Mouse (Mus musculus): ENCODE measurements around the gene Sh3rf1. TPM values are rescaled to one million over a fixed set of nuclear protein-coding genes. Genes with fewer than 3 reads are reported as not detected.

Gene Sh3rf1
- polyA plus RNA-seq, 1 experiment: 18.3 TPM

DNA sequence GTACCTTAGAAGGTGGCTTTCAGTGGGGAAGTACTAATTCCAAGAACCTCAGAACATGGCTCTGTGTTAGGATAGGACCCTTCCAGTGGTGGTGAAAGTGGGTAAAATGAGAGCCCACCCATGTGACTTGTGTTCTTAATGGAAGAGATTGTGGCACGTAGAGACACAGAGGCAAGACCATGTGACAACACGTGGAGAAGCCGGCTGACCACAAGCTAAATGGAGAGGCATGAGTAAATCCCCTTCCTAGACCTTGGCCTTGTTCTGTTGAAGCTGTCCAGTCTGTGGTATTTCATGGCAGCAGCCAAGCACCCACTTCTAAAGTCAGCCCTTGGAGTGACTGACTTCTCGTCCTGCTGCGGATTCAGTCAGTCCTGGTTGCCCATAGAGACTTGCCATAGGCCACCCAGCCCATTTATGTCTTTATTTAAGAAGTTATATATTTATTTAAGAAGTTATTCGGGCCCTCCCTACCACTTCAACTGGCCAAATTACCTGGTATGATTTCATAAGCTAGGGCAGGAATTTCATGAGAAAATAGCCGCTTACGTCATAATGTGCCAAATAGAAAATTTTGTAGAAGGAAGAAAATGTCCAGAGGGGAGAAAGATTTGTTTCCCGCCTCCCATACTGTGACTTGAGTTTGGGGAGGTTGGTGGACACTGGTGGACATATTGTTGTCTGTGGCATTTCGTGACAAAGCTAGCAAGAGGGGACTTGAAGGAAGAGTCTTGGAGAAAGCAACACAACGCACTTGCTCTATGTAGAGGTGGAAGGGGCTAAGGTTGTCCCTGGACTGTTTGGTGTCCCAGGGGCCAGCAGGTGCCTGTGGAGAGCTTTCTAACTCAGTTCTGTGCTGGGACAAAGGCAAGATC lies 7.4 kb downstream of the Sh3rf1 start:
- Histone ChIP-seq H3K27me3 (ENCODE audit: control insufficient read depth, insufficient read depth, low read length) (no peaks in the 10 kb centered on the region), H3K27ac (ENCODE audit: insufficient read depth, low read depth, low read length) (no peak overlapping the region), H3K4me3 (ENCODE audit: low read depth, low read length) (no peak overlapping the region), H3K4me1 (ENCODE audit: control insufficient read depth, insufficient read depth, insufficient read length, low read length) (peaks cover 33% of the 10 kb centered on the region; the same call in 1 of the 2 replicates), H3K36me3 (ENCODE audit: control insufficient read depth, insufficient read depth, low read length) (peaks cover 7% of the 10 kb centered on the region; the same call in 1 of the 2 replicates)
- TF ChIP-seq POLR2A (IDR thresholded peaks at IDR 0.05; ENCODE audit: low read depth, low read length) (no peak), CTCF (IDR thresholded peaks at IDR 0.05; ENCODE audit: extremely low read depth, insufficient read length, insufficient replicate concordance, low read depth, low read length) (no peak)
- WGBS: 88% methylated on average over 11 of the region's 11 CpGs

DNA sequence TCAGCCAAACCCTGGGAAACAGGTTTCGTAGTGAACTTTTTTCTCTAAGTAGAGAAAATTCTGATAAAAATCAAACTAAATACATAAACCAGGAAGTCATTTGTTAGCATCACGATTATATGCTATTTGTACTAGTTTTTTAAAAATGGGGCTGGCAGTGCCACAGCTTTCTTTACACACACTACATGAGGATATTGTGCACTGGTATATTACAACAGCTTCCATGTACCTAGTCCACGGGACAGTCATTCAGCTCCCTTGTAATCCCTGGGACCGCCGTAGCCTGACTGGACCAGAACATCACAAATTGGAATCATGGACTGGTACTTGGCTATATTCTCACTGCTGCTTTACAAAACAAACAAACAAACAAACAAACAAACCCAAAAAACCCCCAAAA lies 11.8 kb downstream of the Sh3rf1 start:
- peak overlapping the region; percentile 73; the same call in 1 of the 2 replicates for H3K27ac ChIP-seq (ENCODE audit: insufficient read depth, low read depth, low read length)

DNA sequence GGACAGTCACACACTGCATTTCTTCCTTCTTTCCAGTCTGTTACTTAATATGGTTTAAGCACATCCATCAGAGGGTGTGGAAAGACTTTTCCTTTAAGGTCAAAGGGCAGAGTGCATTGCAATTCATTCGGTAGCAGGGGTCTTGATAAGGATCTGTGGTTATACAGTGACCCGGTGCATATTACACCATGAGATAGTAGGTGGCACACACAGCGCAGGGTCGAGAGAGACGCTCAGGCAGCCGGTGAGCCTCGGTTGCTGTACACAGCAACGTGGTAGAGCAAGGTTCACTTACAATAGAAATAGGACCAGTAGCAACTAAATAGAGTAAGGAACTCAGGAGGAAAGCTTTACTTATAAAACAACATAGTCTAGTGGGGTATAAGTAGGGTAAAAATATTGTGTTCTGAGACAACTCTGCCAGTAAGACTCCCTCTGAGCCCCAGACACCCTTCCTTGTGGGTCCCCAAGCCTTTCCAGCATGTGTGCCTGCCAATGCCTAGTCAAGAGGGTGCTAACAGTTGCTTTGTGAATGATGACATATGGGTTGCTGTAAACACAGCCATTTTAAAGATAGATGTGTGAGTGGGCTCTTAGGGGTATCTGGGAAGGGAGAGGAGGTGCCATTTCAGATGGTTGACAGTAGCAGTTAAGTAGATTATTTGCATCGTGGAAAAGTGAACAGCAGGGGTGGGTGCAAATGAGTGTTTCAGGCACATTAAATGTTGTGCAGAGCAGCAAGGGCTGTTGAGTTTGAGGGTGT lies 13.0 kb downstream of the Sh3rf1 start:
- H3K4me3 ChIP-seq (ENCODE audit: low read depth, low read length): no peak overlapping the region
- no peaks in the 10 kb centered on the region; the same call in 1 of the 2 replicates for H3K36me3 ChIP-seq (ENCODE audit: control insufficient read depth, insufficient read depth, low read length)
- H3K27me3 ChIP-seq (ENCODE audit: control insufficient read depth, insufficient read depth, low read length): no peaks in the 10 kb centered on the region
- H3K4me1 ChIP-seq (ENCODE audit: control insufficient read depth, insufficient read depth, insufficient read length, low read length): peaks cover 31% of the 10 kb centered on the region; the same call in 1 of the 2 replicates
- TF ChIP-seq CTCF (IDR thresholded peaks at IDR 0.05; ENCODE audit: extremely low read depth, insufficient read length, insufficient replicate concordance, low read depth, low read length) (no peak), POLR2A (IDR thresholded peaks at IDR 0.05; ENCODE audit: low read depth, low read length) (no peak)
- 22% methylated on average over 9 of the region's 9 CpGs for WGBS
- peak overlapping the region; percentile 73 for H3K27ac ChIP-seq (ENCODE audit: insufficient read depth, low read depth, low read length)

More for the DNA sequence above, 11.8 kb downstream of the Sh3rf1 start:
- TF ChIP-seq POLR2A (IDR thresholded peaks at IDR 0.05; ENCODE audit: low read depth, low read length) (no peak), CTCF (IDR thresholded peaks at IDR 0.05; ENCODE audit: extremely low read depth, insufficient read length, insufficient replicate concordance, low read depth, low read length) (no peak)
- WGBS: 44% methylated on average over 5 of the region's 5 CpGs
- Histone ChIP-seq H3K4me1 (ENCODE audit: control insufficient read depth, insufficient read depth, insufficient read length, low read length) (peaks cover 31% of the 10 kb centered on the region; the same call in 1 of the 2 replicates), H3K27me3 (ENCODE audit: control insufficient read depth, insufficient read depth, low read length) (no peaks in the 10 kb centered on the region), H3K4me3 (ENCODE audit: low read depth, low read length) (no peak overlapping the region), H3K36me3 (ENCODE audit: control insufficient read depth, insufficient read depth, low read length) (peaks cover 2% of the 10 kb centered on the region; the same call in 1 of the 2 replicates)

DNA sequence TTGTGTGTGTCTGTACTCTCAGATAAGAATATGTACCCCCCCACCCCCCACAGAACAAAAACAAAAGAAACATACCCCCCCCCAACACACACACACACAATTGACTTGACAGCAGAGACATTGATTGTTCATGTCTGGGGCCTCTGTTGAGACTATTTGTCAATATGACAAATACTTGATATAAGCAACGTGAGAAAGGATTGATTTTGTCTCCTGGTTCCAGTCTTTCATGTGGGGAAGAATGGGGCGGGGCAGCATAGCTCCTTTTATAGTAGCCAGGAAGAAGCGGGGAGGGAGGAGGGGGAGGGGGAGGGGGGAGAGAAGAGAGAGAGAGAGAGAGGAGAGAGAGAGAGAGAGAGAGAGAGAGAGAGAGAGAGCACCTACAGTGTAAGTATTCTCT lies 15.9 kb downstream of the Sh3rf1 start:
- peaks cover 17% of the 10 kb centered on the region; the same call in 1 of the 2 replicates for H3K4me1 ChIP-seq (ENCODE audit: control insufficient read depth, insufficient read depth, insufficient read length, low read length)
- no peak overlapping the region for H3K4me3 ChIP-seq (ENCODE audit: low read depth, low read length)
- no peak for TF ChIP-seq CTCF (IDR thresholded peaks at IDR 0.05; ENCODE audit: extremely low read depth, insufficient read length, insufficient replicate concordance, low read depth, low read length)
- no peak for TF ChIP-seq POLR2A (IDR thresholded peaks at IDR 0.05; ENCODE audit: low read depth, low read length)
- no peak overlapping the region for H3K27ac ChIP-seq (ENCODE audit: insufficient read depth, low read depth, low read length)
- no peaks in the 10 kb centered on the region; the same call in 1 of the 2 replicates for H3K36me3 ChIP-seq (ENCODE audit: control insufficient read depth, insufficient read depth, low read length)
- WGBS: 42% methylated on average over 3 of the region's 3 CpGs
- H3K27me3 ChIP-seq (ENCODE audit: control insufficient read depth, insufficient read depth, low read length): no peaks in the 10 kb centered on the region

DNA sequence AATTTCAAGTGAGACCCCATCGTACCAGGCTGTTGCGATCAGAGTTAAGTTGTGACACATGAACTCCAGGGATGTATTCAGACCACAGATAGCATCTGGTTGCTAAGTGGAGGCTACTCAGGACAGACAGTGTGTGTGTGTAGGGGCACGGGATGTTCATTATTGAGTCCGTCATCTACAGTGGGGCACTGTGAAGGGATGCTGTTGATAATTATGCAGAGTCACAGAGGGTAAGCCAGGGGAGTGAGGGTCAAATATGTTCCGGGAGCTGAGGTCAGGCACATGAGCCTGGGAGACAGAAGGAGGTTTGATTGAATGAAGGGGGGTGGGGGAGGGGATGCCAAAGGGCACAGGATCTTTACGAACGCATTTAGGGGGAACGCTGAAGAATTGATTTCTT lies 17.6 kb downstream of the Sh3rf1 start:
- Histone ChIP-seq H3K4me1 (ENCODE audit: control insufficient read depth, insufficient read depth, insufficient read length, low read length) (peaks cover 8% of the 10 kb centered on the region; the same call in 1 of the 2 replicates), H3K4me3 (ENCODE audit: low read depth, low read length) (no peak overlapping the region), H3K27me3 (ENCODE audit: control insufficient read depth, insufficient read depth, low read length) (no peaks in the 10 kb centered on the region), H3K36me3 (ENCODE audit: control insufficient read depth, insufficient read depth, low read length) (no peaks in the 10 kb centered on the region; the same call in 1 of the 2 replicates), H3K27ac (ENCODE audit: insufficient read depth, low read depth, low read length) (no peak overlapping the region)
- TF ChIP-seq CTCF (IDR thresholded peaks at IDR 0.05; ENCODE audit: extremely low read depth, insufficient read length, insufficient replicate concordance, low read depth, low read length): no peak
- no peak for TF ChIP-seq POLR2A (IDR thresholded peaks at IDR 0.05; ENCODE audit: low read depth, low read length)
- WGBS: 96% methylated on average over 8 of the region's 8 CpGs

DNA sequence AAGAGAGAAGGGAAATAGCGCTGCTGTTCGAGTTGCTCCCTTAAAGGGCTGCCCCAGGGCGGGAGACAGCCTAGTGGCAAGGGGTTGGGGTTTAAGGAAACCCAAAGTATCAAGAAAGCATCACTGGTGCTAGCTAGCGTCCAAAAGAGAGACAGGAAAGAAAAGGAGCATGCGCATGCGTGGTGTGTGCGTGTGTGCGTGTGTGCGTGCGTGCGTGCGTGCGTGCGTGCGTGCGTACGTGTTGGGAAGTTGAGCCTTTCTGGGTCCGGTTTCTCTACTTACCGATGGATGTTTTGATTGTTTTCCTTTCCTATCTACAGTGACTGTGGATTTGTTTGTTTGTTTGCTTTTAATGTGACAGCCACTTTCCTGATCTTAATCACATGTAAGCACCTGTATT lies 19.2 kb downstream of the Sh3rf1 start:
- WGBS: 95% methylated on average over 19 of the region's 19 CpGs
- Histone ChIP-seq H3K4me1 (ENCODE audit: control insufficient read depth, insufficient read depth, insufficient read length, low read length) (peaks cover 10% of the 10 kb centered on the region; the same call in 1 of the 2 replicates), H3K27me3 (ENCODE audit: control insufficient read depth, insufficient read depth, low read length) (no peaks in the 10 kb centered on the region), H3K27ac (ENCODE audit: insufficient read depth, low read depth, low read length) (no peak overlapping the region), H3K4me3 (ENCODE audit: low read depth, low read length) (no peak overlapping the region), H3K36me3 (ENCODE audit: control insufficient read depth, insufficient read depth, low read length) (no peaks in the 10 kb centered on the region; the same call in 1 of the 2 replicates)
- no peak for TF ChIP-seq POLR2A (IDR thresholded peaks at IDR 0.05; ENCODE audit: low read depth, low read length)
- no peak for TF ChIP-seq CTCF (IDR thresholded peaks at IDR 0.05; ENCODE audit: extremely low read depth, insufficient read length, insufficient replicate concordance, low read depth, low read length)
